Mouse (Mus musculus): ENCODE results near the gene Eef2k. TPM values are rescaled to one million over a fixed set of nuclear protein-coding genes. Genes with fewer than 3 reads are reported as not detected.
"Not testable (repeated sequence)": the region's sequence is repeated elsewhere in the genome, so short reads cannot be mapped to it uniquely, and the experiment has no call there.

Eef2k gene
- polyA plus RNA-seq, 1 experiment from 2014 or later: 12.4 TPM

DNA sequence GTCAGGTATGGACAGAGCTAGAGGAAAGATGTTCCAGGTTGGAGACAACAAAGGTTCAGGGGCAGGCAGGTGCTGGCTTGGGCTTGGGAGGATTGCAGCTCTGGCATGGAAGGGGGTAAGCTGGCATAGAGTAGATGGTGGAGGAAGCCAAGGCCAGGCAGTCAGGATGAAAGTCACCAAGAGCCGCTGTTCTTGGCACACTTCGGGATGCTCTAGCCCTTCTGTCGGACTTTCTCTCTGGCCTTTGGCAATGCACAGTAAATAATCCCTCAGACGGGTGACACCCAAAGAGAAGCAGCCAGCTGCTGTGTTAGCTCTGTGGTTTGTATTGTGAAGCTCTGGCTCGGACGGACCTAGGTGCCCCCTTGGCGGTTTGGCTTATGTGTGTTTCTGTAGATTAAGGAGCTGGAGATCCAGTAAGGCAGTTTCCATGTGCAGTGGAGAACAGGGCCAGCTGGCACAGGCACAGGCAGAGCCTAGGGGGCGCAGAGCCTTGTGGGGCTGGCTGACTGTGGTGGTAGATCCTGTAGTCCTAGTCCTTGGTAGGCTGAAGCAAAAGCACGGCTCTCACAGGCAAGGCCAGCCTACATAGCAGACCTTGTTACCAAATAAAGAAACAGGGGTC, 55.2 kb downstream of the Eef2k start:
- no peak overlapping the region for H3K4me3 ChIP-seq (ENCODE audit: control insufficient read depth in 1 of 2, insufficient read depth in 1 of 2, low read depth in 1 of 2, low read length in 2 of 2)
- H3K4me2 ChIP-seq (ENCODE audit: low read length): no peak overlapping the region
- peaks cover 3 to 4% of the 10 kb centered on the region in 2 experiments; a peak in 2 of 4 replicates for H3K4me1 ChIP-seq (ENCODE audit: control insufficient read depth in 2 of 2, insufficient read depth in 2 of 2, low read length in 2 of 2)
- peaks cover 31% of the 10 kb centered on the region for H3K36me3 ChIP-seq (ENCODE audit: control insufficient read depth, insufficient read depth, low read length)
- no peak for ATAC-seq (ENCODE audit: insufficient number of reproducible peaks, insufficient read depth, low FRiP score, low read depth)
- 79% methylated on average over 9 of the region's 9 CpGs for WGBS
- H3K27me3 ChIP-seq (ENCODE audit: control insufficient read depth, insufficient read depth, low read length): no peaks in the 10 kb centered on the region
- no peak overlapping the region for H3K9ac ChIP-seq (ENCODE audit: low read length)
- H3K9me3 ChIP-seq (ENCODE audit: control insufficient read depth, low read length): no peaks in the 10 kb centered on the region
- H3K27ac ChIP-seq (replicated peaks in 1 of 2; ENCODE audit: control insufficient read depth in 1 of 2, insufficient read depth in 1 of 2, low read depth in 2 of 2, low read length in 2 of 2): no peak overlapping the region

GRCm38 (mm10) chr7:120900191-120900590, 57.6 kb downstream of the Eef2k start:
- H3K9ac ChIP-seq (ENCODE audit: low read length): no peak overlapping the region
- H3K4me1 ChIP-seq (ENCODE audit: control insufficient read depth in 2 of 2, insufficient read depth in 2 of 2, low read length in 2 of 2): peaks cover 3 to 4% of the 10 kb centered on the region in 2 experiments; a peak in 2 of 4 replicates
- ATAC-seq (ENCODE audit: insufficient number of reproducible peaks, insufficient read depth, low FRiP score, low read depth): no peak
- H3K9me3 ChIP-seq (ENCODE audit: control insufficient read depth, low read length): no peaks in the 10 kb centered on the region
- H3K4me2 ChIP-seq (ENCODE audit: low read length): no peak overlapping the region
- no peak overlapping the region for H3K4me3 ChIP-seq (ENCODE audit: control insufficient read depth in 1 of 2, insufficient read depth in 1 of 2, low read depth in 1 of 2, low read length in 2 of 2)
- H3K36me3 ChIP-seq (ENCODE audit: control insufficient read depth, insufficient read depth, low read length): peaks cover 40% of the 10 kb centered on the region
- no peak overlapping the region for H3K27ac ChIP-seq (replicated peaks in 1 of 2; ENCODE audit: control insufficient read depth in 1 of 2, insufficient read depth in 1 of 2, low read depth in 2 of 2, low read length in 2 of 2)
- no peaks in the 10 kb centered on the region for H3K27me3 ChIP-seq (ENCODE audit: control insufficient read depth, insufficient read depth, low read length)
- WGBS: 43% methylated on average over 4 of the region's 4 CpGs

DNA sequence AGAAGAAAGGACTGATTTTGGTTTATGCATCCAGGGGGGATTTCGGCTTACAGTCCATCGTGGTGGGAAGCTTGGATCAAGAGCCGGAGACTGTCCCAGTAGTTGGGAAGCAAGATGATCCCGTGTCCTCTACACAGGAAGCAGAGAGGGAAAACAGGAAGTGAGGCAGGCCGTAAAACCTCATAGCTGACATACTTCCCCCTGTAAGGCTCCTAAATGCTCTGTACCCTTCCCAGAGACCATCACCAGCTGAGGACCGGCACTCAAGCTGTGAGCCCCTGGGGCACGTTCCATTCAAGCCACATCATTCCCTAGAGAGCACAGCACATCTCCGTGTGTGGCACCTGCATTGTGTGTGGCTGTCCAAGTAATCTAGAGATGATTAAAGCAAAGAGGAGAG, 59.1 kb downstream of the Eef2k start:
- Histone ChIP-seq H3K9me3 (ENCODE audit: control insufficient read depth, low read length) (no peaks in the 10 kb centered on the region), H3K4me1 (ENCODE audit: control insufficient read depth in 2 of 2, insufficient read depth in 2 of 2, low read length in 2 of 2) (peaks cover 3 to 4% of the 10 kb centered on the region in 2 experiments; a peak in 2 of 4 replicates), H3K4me2 (ENCODE audit: low read length) (no peak overlapping the region), H3K27ac (replicated peaks in 1 of 2; ENCODE audit: control insufficient read depth in 1 of 2, insufficient read depth in 1 of 2, low read depth in 2 of 2, low read length in 2 of 2) (no peak overlapping the region), H3K9ac (ENCODE audit: low read length) (no peak overlapping the region), H3K4me3 (ENCODE audit: control insufficient read depth in 1 of 2, insufficient read depth in 1 of 2, low read depth in 1 of 2, low read length in 2 of 2) (no peak overlapping the region), H3K36me3 (ENCODE audit: control insufficient read depth, insufficient read depth, low read length) (peaks cover 30% of the 10 kb centered on the region), H3K27me3 (ENCODE audit: control insufficient read depth, insufficient read depth, low read length) (no peaks in the 10 kb centered on the region)
- 45% methylated on average over 8 of the region's 8 CpGs for WGBS
- ATAC-seq (ENCODE audit: insufficient number of reproducible peaks, insufficient read depth, low FRiP score, low read depth): no peak

- H3K27me3 ChIP-seq (ENCODE audit: control insufficient read depth, insufficient read depth, low read length): no peaks in the 10 kb centered on the region
- H3K36me3 ChIP-seq (ENCODE audit: control insufficient read depth, insufficient read depth, low read length): peaks cover 30% of the 10 kb centered on the region
- 51% methylated on average over 3 of the region's 3 CpGs for WGBS
- H3K4me2 ChIP-seq (ENCODE audit: low read length): no peak overlapping the region
- H3K4me1 ChIP-seq (ENCODE audit: control insufficient read depth in 2 of 2, insufficient read depth in 2 of 2, low read length in 2 of 2): peaks cover under 1 to 1% of the 10 kb centered on the region in 2 experiments; a peak in 2 of 4 replicates
- H3K27ac ChIP-seq (replicated peaks in 1 of 2; ENCODE audit: control insufficient read depth in 1 of 2, insufficient read depth in 1 of 2, low read depth in 2 of 2, low read length in 2 of 2): no peak overlapping the region
- no peaks in the 10 kb centered on the region for H3K9me3 ChIP-seq (ENCODE audit: control insufficient read depth, low read length)
- no peak for ATAC-seq (ENCODE audit: insufficient number of reproducible peaks, insufficient read depth, low FRiP score, low read depth)
- H3K4me3 ChIP-seq (ENCODE audit: control insufficient read depth in 1 of 2, insufficient read depth in 1 of 2, low read depth in 1 of 2, low read length in 2 of 2): no peak overlapping the region
- H3K9ac ChIP-seq (ENCODE audit: low read length): no peak overlapping the region
Measured at GRCm38 (mm10) chr7:120902931-120903330, 60.3 kb downstream of the Eef2k start.

- not testable (repeated sequence) for H3K36me3 ChIP-seq (ENCODE audit: control insufficient read depth, insufficient read depth, low read length); H3K4me2 ChIP-seq (ENCODE audit: low read length); H3K27me3 ChIP-seq (ENCODE audit: control insufficient read depth, insufficient read depth, low read length); H3K9me3 ChIP-seq (ENCODE audit: control insufficient read depth, low read length); H3K27ac ChIP-seq (replicated peaks in 1 of 2; ENCODE audit: control insufficient read depth in 1 of 2, insufficient read depth in 1 of 2, low read depth in 2 of 2, low read length in 2 of 2); ATAC-seq (ENCODE audit: insufficient number of reproducible peaks, insufficient read depth, low FRiP score, low read depth); H3K4me3 ChIP-seq (ENCODE audit: control insufficient read depth in 1 of 2, insufficient read depth in 1 of 2, low read depth in 1 of 2, low read length in 2 of 2); H3K4me1 ChIP-seq (ENCODE audit: control insufficient read depth in 2 of 2, insufficient read depth in 2 of 2, low read length in 2 of 2); H3K9ac ChIP-seq (ENCODE audit: low read length)
- WGBS: 70% methylated on average over 3 of the region's 3 CpGs
Measured at GRCm38 (mm10) chr7:120910172-120910571, 67.5 kb downstream of the Eef2k start.

DNA sequence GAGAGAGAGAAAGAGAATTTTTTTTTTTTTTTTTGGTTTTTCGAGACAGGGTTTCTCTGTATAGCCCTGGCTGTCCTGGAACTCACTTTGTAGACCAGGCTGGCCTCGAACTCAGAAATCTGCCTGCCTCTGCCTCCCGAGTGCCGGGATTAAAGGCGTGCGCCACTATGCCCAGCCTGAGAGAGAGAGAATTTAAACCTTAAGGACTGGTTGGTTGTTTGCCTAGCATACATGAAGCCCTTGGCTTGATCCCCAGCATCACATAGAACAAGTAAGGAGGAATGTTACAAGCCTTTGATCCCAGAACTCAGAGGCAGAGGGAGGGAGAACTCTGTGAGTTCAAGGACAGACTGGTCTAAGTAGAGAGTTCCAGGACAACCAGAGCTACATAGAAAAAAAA, 68.6 kb downstream of the Eef2k start:
- WGBS: 84% methylated on average over 5 of the region's 6 CpGs
- not testable (repeated sequence) for ATAC-seq (ENCODE audit: insufficient number of reproducible peaks, insufficient read depth, low FRiP score, low read depth); H3K36me3 ChIP-seq (ENCODE audit: control insufficient read depth, insufficient read depth, low read length); H3K9ac ChIP-seq (ENCODE audit: low read length); H3K4me3 ChIP-seq (ENCODE audit: control insufficient read depth in 1 of 2, insufficient read depth in 1 of 2, low read depth in 1 of 2, low read length in 2 of 2); H3K4me2 ChIP-seq (ENCODE audit: low read length); H3K4me1 ChIP-seq (ENCODE audit: control insufficient read depth in 2 of 2, insufficient read depth in 2 of 2, low read length in 2 of 2); H3K27me3 ChIP-seq (ENCODE audit: control insufficient read depth, insufficient read depth, low read length); H3K27ac ChIP-seq (replicated peaks in 1 of 2; ENCODE audit: control insufficient read depth in 1 of 2, insufficient read depth in 1 of 2, low read depth in 2 of 2, low read length in 2 of 2); H3K9me3 ChIP-seq (ENCODE audit: control insufficient read depth, low read length)

- 12% methylated on average over 1 of the region's 1 CpGs for WGBS
- peaks cover 0 to under 1% of the 10 kb centered on the region in 2 experiments; a peak in 1 of 4 replicates for H3K4me1 ChIP-seq (ENCODE audit: control insufficient read depth in 2 of 2, insufficient read depth in 2 of 2, low read length in 2 of 2)
- no peak overlapping the region for H3K4me3 ChIP-seq (ENCODE audit: control insufficient read depth in 1 of 2, insufficient read depth in 1 of 2, low read depth in 1 of 2, low read length in 2 of 2)
- no peaks in the 10 kb centered on the region for H3K36me3 ChIP-seq (ENCODE audit: control insufficient read depth, insufficient read depth, low read length)
- no peak overlapping the region for H3K4me2 ChIP-seq (ENCODE audit: low read length)
- ATAC-seq (ENCODE audit: insufficient number of reproducible peaks, insufficient read depth, low FRiP score, low read depth): no peak
- H3K9me3 ChIP-seq (ENCODE audit: control insufficient read depth, low read length): no peaks in the 10 kb centered on the region
- H3K27me3 ChIP-seq (ENCODE audit: control insufficient read depth, insufficient read depth, low read length): no peaks in the 10 kb centered on the region
- no peak overlapping the region for H3K9ac ChIP-seq (ENCODE audit: low read length)
- no peak overlapping the region for H3K27ac ChIP-seq (replicated peaks in 1 of 2; ENCODE audit: control insufficient read depth in 1 of 2, insufficient read depth in 1 of 2, low read depth in 2 of 2, low read length in 2 of 2)
Measured at GRCm38 (mm10) chr7:120913332-120913731, 70.7 kb downstream of the Eef2k start.

All from heart, embryonic 14.5 days (tissue).